Mouse (Mus musculus): Measurements from ENCODE around the gene Eif4ebp2. TPM values are rescaled to one million over a fixed set of nuclear protein-coding genes. Genes with fewer than 3 reads are reported as not detected.
"Not testable (repeated sequence)": the region's sequence is repeated elsewhere in the genome, so short reads cannot be mapped to it uniquely, and the experiment has no call there.

Gene Eif4ebp2
- polyA plus RNA-seq, 1 experiment, result 93.7 TPM

- peak; percentile 4; the same call in 1 of the 2 replicates for TF ChIP-seq CTCF (IDR thresholded peaks at IDR 0.05; ENCODE audit: extremely low read depth, insufficient read depth, insufficient read length, insufficient replicate concordance)
- TF ChIP-seq POLR2A (IDR thresholded peaks at IDR 0.05; ENCODE audit: low read depth, low read length), result no peak
- Histone ChIP-seq H3K27me3 (ENCODE audit: control insufficient read depth, insufficient read depth, low read length) (no peaks in the 10 kb centered on the region), H3K4me1 (ENCODE audit: control insufficient read depth, insufficient read depth, insufficient read length) (no peaks in the 10 kb centered on the region), H3K36me3 (ENCODE audit: control insufficient read depth, insufficient read depth, low read length) (no peaks in the 10 kb centered on the region), H3K4me3 (ENCODE audit: extremely low read depth, insufficient read depth, insufficient read length) (no peak overlapping the region), H3K27ac (ENCODE audit: insufficient read depth, low read length) (no peak overlapping the region)
- WGBS, result 69% methylated on average over 8 of the region's 8 CpGs
- DNase-seq (ENCODE audit: low read depth in 1 of 2, low spot score in 2 of 2), result peak in 1 of 2 experiments; percentile 19
These were observed 13.8 kb upstream of the Eif4ebp2 start for GRCm38 (mm10) chr10:61466242-61466641.

GRCm38 (mm10) chr10:61465009-61465408 is 12.5 kb upstream of the Eif4ebp2 start:
- Histone ChIP-seq H3K27me3 (ENCODE audit: control insufficient read depth, insufficient read depth, low read length) (no peaks in the 10 kb centered on the region), H3K36me3 (ENCODE audit: control insufficient read depth, insufficient read depth, low read length) (no peaks in the 10 kb centered on the region), H3K27ac (ENCODE audit: insufficient read depth, low read length) (no peak overlapping the region), H3K4me3 (ENCODE audit: extremely low read depth, insufficient read depth, insufficient read length) (no peak overlapping the region), H3K4me1 (ENCODE audit: control insufficient read depth, insufficient read depth, insufficient read length) (no peaks in the 10 kb centered on the region)
- TF ChIP-seq CTCF (IDR thresholded peaks at IDR 0.05; ENCODE audit: extremely low read depth, insufficient read depth, insufficient read length, insufficient replicate concordance), result no peak
- 60% methylated on average over 4 of the region's 4 CpGs for WGBS
- DNase-seq (ENCODE audit: low read depth in 1 of 2, low spot score in 2 of 2), result no peak

DNA sequence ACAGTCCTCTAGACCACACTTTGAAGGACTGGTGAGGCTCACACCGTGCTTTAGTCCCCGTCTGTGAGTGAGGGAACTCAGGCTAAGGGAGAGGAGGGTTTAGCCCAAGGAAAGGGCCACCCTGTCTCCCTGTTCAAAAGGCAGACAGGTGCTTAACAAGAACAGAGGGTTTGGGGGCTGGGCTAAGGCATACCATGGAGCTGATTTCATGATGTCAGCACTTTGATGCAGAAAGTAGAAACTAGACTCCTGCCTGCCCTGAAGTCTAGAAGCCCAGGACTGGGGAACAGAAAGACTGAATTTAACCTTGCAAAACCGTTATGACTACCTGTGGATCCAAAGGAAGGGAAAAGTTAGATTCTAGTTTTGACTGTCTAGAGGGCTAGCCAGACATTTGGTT is 4.7 kb upstream of the Eif4ebp2 start:
- no peak for TF ChIP-seq POLR2A (IDR thresholded peaks at IDR 0.05; ENCODE audit: low read depth, low read length)
- no peak for TF ChIP-seq CTCF (IDR thresholded peaks at IDR 0.05; ENCODE audit: extremely low read depth, insufficient read depth, insufficient read length, insufficient replicate concordance)
- H3K36me3 ChIP-seq (ENCODE audit: control insufficient read depth, insufficient read depth, low read length), result no peaks in the 10 kb centered on the region
- H3K4me1 ChIP-seq (ENCODE audit: control insufficient read depth, insufficient read depth, insufficient read length), result no peaks in the 10 kb centered on the region
- no peak overlapping the region for H3K27ac ChIP-seq (ENCODE audit: insufficient read depth, low read length)
- H3K27me3 ChIP-seq (ENCODE audit: control insufficient read depth, insufficient read depth, low read length), result no peaks in the 10 kb centered on the region
- no peak overlapping the region for H3K4me3 ChIP-seq (ENCODE audit: extremely low read depth, insufficient read depth, insufficient read length)
- 79% methylated on average over 3 of the region's 3 CpGs for WGBS
- no peak for DNase-seq (ENCODE audit: low read depth in 1 of 2, low spot score in 2 of 2)

DNA sequence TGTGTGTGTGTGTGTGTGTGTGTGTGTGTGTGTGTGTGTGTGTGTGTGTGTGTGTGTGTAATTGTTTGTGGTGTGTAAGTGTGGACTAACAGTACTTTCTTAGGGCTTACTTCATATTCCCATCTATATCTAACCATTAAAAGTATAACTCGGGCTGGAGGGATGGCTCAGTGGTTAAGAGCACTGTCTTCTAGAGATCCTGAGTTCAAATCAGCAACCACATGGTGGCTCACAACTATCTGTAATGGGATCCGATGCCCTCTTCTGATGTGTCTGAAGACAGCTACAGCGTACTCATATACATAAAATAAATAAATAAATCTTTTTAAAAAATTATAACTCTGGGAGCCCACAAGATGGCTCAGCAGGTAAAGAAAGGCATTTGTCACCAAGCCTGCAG is 710 bp upstream of the Eif4ebp2 start:
- 52% methylated on average over 3 of the region's 3 CpGs for WGBS
- DNase-seq (ENCODE audit: low read depth in 1 of 2, low spot score in 2 of 2); H3K27ac ChIP-seq (ENCODE audit: insufficient read depth, low read length); H3K27me3 ChIP-seq (ENCODE audit: control insufficient read depth, insufficient read depth, low read length); H3K36me3 ChIP-seq (ENCODE audit: control insufficient read depth, insufficient read depth, low read length); H3K4me3 ChIP-seq (ENCODE audit: extremely low read depth, insufficient read depth, insufficient read length): not testable (repeated sequence)
- H3K4me1 ChIP-seq (ENCODE audit: control insufficient read depth, insufficient read depth, insufficient read length), result peaks cover 11% of the 10 kb centered on the region; the same call in 1 of the 2 replicates

DNA sequence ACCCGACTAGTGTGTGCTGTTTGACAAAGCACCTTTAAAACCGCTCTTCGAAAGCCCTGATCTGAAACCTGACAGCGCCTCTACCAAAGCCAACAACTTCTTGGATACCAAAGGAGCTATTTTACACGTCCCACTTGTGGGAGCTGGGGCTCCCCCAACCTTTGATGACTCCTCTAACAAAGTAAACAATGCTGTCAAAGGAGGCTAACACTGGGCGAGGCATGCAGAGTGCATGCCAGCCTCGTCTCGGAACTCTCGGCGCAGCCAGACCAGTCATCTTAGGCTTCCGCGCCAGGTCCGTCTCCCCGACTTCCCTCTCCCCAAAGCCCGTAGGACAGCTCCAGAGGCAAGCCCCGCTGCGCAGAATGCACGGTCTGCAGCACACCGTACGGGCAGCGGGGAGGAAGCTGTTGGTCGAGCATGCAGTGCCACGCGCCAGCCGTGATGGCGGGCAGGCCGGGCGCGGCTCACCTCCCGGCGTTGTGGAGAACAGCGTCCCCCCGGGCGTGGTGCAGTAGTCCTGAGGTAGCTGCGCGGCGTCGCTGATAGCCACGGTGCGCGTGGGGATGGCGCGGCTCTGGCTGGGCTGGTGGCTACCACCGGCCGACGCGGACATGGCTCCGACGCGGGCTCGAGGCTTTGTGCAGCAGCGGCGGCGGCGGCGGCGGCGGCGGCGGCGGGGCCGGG is 387 bp downstream of the Eif4ebp2 start:
- DNase-seq (ENCODE audit: low read depth in 1 of 2, low spot score in 2 of 2), result peak in 1 of 2 experiments; percentile 38

DNA sequence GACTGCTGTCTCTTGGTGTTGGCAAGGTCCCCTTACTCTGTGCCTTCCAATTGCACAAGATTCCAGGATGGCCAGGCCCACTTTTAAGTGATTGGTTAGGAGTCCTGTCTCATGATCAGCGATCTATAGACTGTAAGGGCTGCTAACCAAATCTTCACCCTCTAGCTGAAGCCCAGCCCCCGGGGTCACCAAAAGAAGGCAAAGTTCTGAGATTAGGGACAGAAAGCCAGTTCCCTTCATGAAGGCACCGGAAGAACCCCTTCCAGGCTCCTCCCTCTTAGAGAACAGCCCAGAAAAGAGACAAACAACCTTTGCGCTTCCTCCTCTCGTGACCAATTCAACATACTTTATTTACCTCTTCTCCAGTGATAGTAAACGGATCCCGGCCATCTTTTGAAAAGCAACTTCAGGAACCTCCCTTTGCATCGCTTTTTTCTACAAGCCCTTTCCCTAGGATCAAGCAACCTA is 964 bp downstream of the Eif4ebp2 start:
- Histone ChIP-seq H3K4me3 (ENCODE audit: extremely low read depth, insufficient read depth, insufficient read length) (peak overlapping the region; percentile 99), H3K27me3 (ENCODE audit: control insufficient read depth, insufficient read depth, low read length) (no peaks in the 10 kb centered on the region), H3K4me1 (ENCODE audit: control insufficient read depth, insufficient read depth, insufficient read length) (peaks cover 13% of the 10 kb centered on the region; the same call in 1 of the 2 replicates), H3K36me3 (ENCODE audit: control insufficient read depth, insufficient read depth, low read length) (no peaks in the 10 kb centered on the region), H3K27ac (ENCODE audit: insufficient read depth, low read length) (peak overlapping the region; percentile 84)
- TF ChIP-seq POLR2A (IDR thresholded peaks at IDR 0.05; ENCODE audit: low read depth, low read length), result no peak
- no peak for TF ChIP-seq CTCF (IDR thresholded peaks at IDR 0.05; ENCODE audit: extremely low read depth, insufficient read depth, insufficient read length, insufficient replicate concordance)
- DNase-seq (ENCODE audit: low read depth in 1 of 2, low spot score in 2 of 2), result peak; percentile 22 to 59
- whole genome bisulfite sequencing, result under 1% methylated on average over 8 of the region's 8 CpGs

More for the DNA sequence above, 387 bp downstream of the Eif4ebp2 start:
- Histone ChIP-seq H3K27ac (ENCODE audit: insufficient read depth, low read length) (peak overlapping the region; percentile 84), H3K4me1 (ENCODE audit: control insufficient read depth, insufficient read depth, insufficient read length) (peaks cover 13% of the 10 kb centered on the region; the same call in 1 of the 2 replicates), H3K27me3 (ENCODE audit: control insufficient read depth, insufficient read depth, low read length) (no peaks in the 10 kb centered on the region), H3K36me3 (ENCODE audit: control insufficient read depth, insufficient read depth, low read length) (no peaks in the 10 kb centered on the region), H3K4me3 (ENCODE audit: extremely low read depth, insufficient read depth, insufficient read length) (peak overlapping the region; percentile 99)
- under 1% methylated on average over 61 of the region's 62 CpGs for WGBS
- TF ChIP-seq POLR2A (IDR thresholded peaks at IDR 0.05; ENCODE audit: low read depth, low read length) (no peak), CTCF (IDR thresholded peaks at IDR 0.05; ENCODE audit: extremely low read depth, insufficient read depth, insufficient read length, insufficient replicate concordance) (no peak)

DNA sequence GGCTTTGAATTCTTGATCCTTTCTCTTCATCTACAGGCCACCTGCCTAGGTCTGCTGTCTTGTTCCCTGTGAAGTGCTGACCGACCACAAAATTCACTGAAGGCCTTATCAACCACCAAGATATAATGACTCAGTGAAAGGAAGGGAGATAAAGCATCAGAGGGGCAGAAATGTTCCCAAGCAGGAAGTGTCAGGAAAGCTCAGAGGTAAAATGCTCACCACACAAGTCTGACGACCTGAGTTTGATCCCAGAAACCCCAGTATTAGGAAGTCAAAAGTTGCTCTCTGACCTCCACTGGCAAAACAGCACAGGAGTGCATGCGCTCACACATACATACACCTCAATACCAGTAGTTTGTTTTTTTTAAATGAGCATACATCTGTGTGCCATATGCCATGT is 3.6 kb downstream of the Eif4ebp2 start:
- WGBS, result 57% methylated on average over 3 of the region's 3 CpGs
- H3K27ac ChIP-seq (ENCODE audit: insufficient read depth, low read length), result no peak overlapping the region
- no peak overlapping the region for H3K4me3 ChIP-seq (ENCODE audit: extremely low read depth, insufficient read depth, insufficient read length)

More for the DNA sequence above, 3.6 kb downstream of the Eif4ebp2 start:
- TF ChIP-seq POLR2A (IDR thresholded peaks at IDR 0.05; ENCODE audit: low read depth, low read length), result no peak
- no peak for DNase-seq (ENCODE audit: low read depth in 1 of 2, low spot score in 2 of 2)
- H3K27me3 ChIP-seq (ENCODE audit: control insufficient read depth, insufficient read depth, low read length), result no peaks in the 10 kb centered on the region
- H3K4me1 ChIP-seq (ENCODE audit: control insufficient read depth, insufficient read depth, insufficient read length), result peaks cover 17% of the 10 kb centered on the region; the same call in 1 of the 2 replicates
- H3K36me3 ChIP-seq (ENCODE audit: control insufficient read depth, insufficient read depth, low read length), result no peaks in the 10 kb centered on the region

Data from spleen, adult 2 months (tissue).